Mouse (Mus musculus) brain, embryonic 14.5 days (tissue): ENCODE measurements around the gene Aym1.

Experiments
- CTCF ChIP-seq: fragments of 200-500 bp; IDR thresholded peaks from 2 replicates; pipeline ENCODE4 v1.5.1; 2012; ENCODE audit warnings: inconsistent platforms, mild to moderate bottlenecking, moderate library complexity, borderline replicate concordance; ENCODE audit not compliant: insufficient read depth, insufficient read length; ENCODE audit errors: extremely low read depth
- POLR2A ChIP-seq: fragments of 200-500 bp; IDR thresholded peaks from 2 replicates; pipeline ENCODE4 v1.6.1; 2012; ENCODE audit warnings: mild to moderate bottlenecking, inconsistent platforms, borderline replicate concordance; ENCODE audit not compliant: poor library complexity, insufficient read depth, insufficient read length, severe bottlenecking; ENCODE audit errors: extremely low read depth

GRCm38 (mm10) chr5:113376292-113376691, 19.2 kb downstream of the Aym1 start:
- TF ChIP-seq CTCF (no peak), POLR2A (no peak)
